Mouse (Mus musculus) neural tube, embryonic 13.5 days (tissue): Measurements from ENCODE around the gene Ascc2. TPM values are rescaled to one million over a fixed set of nuclear protein-coding genes. Genes with fewer than 3 reads are reported as not detected.

Experiments
- ATAC-seq: fragments of 200-750 bp; cut with Nextera tagmentation; 2 replicates; pipeline ENCODE4 v1.8.0; 2017; ENCODE audit warnings: low read depth, mild to moderate bottlenecking, moderate TSS enrichment, moderate library complexity
- H3K27ac ChIP-seq: fragments of 300-500 bp; sonication (generic); replicated peaks from 2 replicates; pipeline ENCODE4 v1.5.1; 2015; ENCODE audit warnings: moderate library complexity, mild to moderate bottlenecking, inconsistent platforms
- H3K27me3 ChIP-seq: fragments of 300-500 bp; sonication (generic); 2 replicates; pipeline ENCODE4 v1.6.1; 2015; ENCODE audit warnings: mild to moderate bottlenecking, inconsistent platforms
- H3K36me3 ChIP-seq: fragments of 300-500 bp; sonication (generic); 2 replicates; pipeline ENCODE4 v1.6.1; 2015; ENCODE audit warnings: mild to moderate bottlenecking, inconsistent platforms
- H3K4me1 ChIP-seq: fragments of 300-500 bp; sonication (generic); replicated peaks from 2 replicates; pipeline ENCODE4 v1.6.1; 2015; ENCODE audit warnings: inconsistent platforms
- H3K4me2 ChIP-seq: fragments of 300-500 bp; sonication (generic); 2 replicates; pipeline ENCODE4 v1.6.1; 2015; ENCODE audit warnings: inconsistent platforms, mild to moderate bottlenecking, moderate library complexity
- H3K4me3 ChIP-seq: fragments of 300-500 bp; sonication (generic); 2 replicates; pipeline ENCODE4 v1.5.1; 2015; ENCODE audit warnings: mild to moderate bottlenecking, inconsistent platforms
- H3K9ac ChIP-seq: fragments of 300-500 bp; sonication (generic); 2 replicates; pipeline ENCODE4 v1.6.1; 2015; ENCODE audit warnings: moderate library complexity, mild to moderate bottlenecking, inconsistent platforms
- H3K9me3 ChIP-seq: fragments of 300-500 bp; sonication (generic); 2 replicates; pipeline ENCODE4 v1.6.1; 2016; ENCODE audit warnings: inconsistent platforms
- WGBS: fragments of 180-500 bp; shearing (Covaris S2); methylation state at CpG from one replicate; pipeline ENCODE4 v1.1.7; 2015; 5-methylcytosine and 5-hydroxymethylcytosine counted together
- polyA plus RNA-seq: library from polyadenylated mRNA; unstranded; fragments of >200 nt; fragmentation: Nextera tagmentation; extraction: Ambion mirVana; gene quantifications from 2 replicates; pipeline ENCODE4 v1.2.1, GENCODE M21; 2015

The Ascc2 gene
- polyA plus RNA-seq, 1 experiment from 2014 or later, result 22.3 TPM

GRCm38 (mm10) chr11:4712822-4713221 lies 75.3 kb downstream of the Ascc2 start:
- Histone ChIP-seq H3K9me3 (no peaks in the 10 kb centered on the region), H3K4me3 (no peak overlapping the region), H3K27me3 (no peaks in the 10 kb centered on the region), H3K36me3 (no peaks in the 10 kb centered on the region), H3K27ac (no peak overlapping the region), H3K9ac (no peak overlapping the region), H3K4me1 (no peaks in the 10 kb centered on the region), H3K4me2 (no peak overlapping the region)
- ATAC-seq, result no peak

DNA sequence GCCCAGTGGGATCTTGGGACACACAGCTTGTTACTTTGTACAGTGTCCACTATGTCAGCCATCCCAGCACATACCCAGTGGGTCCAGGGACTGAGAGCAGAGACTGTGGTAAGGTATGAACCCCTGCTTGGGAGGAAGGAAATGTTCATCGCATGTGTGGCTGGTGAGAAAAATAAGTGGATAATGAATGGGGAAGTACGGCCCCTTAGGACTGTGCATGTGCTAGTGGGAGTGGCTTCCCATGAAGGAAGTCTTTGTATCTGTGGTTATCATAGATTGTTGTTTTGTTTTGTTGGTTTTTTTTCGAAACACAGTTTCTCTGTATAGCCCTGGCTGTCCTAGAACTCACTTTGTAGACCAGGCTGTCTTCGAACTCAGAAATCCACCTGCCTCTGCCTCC lies 77.2 kb downstream of the Ascc2 start:
- Histone ChIP-seq H3K9ac (no peak overlapping the region), H3K4me1 (no peaks in the 10 kb centered on the region), H3K27ac (no peak overlapping the region), H3K4me3 (no peak overlapping the region), H3K4me2 (no peak overlapping the region), H3K9me3 (no peaks in the 10 kb centered on the region), H3K27me3 (no peaks in the 10 kb centered on the region), H3K36me3 (no peaks in the 10 kb centered on the region)
- WGBS, result 87% methylated on average over 4 of the region's 4 CpGs
- no peak for ATAC-seq

DNA sequence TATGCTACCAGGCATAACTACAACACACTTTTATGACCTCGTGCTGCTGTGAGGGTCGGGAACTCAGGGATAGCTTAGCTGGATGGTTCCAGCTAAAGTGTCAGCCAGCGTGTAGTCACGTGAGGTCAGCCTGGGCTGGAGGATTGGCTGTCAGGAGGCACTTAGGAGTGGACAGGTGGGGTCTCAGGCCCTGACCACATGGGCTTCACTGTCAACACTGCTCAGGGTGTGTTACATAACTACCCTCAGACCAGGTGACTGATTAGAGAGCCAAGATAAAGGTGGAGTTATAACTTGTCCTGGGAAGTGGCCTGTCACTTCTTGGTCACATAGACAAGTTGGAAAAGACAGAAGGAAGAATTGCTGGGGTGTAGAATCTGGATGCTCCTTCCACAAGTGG lies 78.0 kb downstream of the Ascc2 start:
- no peak overlapping the region for H3K4me2 ChIP-seq
- H3K27me3 ChIP-seq, result no peaks in the 10 kb centered on the region
- H3K9me3 ChIP-seq, result no peaks in the 10 kb centered on the region
- H3K36me3 ChIP-seq, result no peaks in the 10 kb centered on the region
- no peak overlapping the region for H3K4me3 ChIP-seq
- WGBS, result 87% methylated on average over 4 of the region's 4 CpGs
- H3K27ac ChIP-seq, result no peak overlapping the region
- no peak overlapping the region for H3K9ac ChIP-seq
- peaks cover 7% of the 10 kb centered on the region for H3K4me1 ChIP-seq
- ATAC-seq, result no peak

DNA sequence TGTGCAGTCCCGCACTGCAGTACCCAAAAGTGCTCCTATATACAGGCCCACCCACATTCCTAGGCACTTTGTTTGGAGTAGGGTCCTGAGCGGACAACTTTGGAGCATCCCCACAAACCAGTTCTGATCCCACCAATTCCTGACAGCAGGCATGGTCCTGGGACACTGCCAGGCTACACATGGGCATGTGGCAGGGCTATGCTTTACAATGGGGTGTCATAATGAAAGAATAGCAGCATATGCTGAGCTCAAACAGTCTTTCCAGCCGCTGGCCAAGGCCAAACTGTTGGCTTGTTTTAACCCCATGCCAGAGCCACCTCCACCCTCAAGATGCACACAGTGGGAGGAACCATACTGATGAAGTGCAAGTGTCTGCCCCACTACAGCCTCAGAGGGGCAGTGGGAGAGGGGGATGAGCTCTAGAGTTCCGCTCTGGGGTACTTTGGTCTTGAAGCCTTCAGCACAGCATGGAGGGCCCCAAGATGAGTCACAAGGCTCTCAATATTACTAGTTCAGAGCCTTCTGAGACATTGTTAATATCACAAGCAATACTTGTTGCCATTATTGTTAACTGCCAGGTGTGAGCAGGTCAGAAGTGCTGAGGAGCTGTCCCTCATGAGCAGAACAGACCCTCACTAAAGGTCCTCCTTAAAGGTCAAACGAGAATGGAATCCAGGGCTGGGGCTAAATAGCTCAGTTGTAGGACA lies 79.1 kb downstream of the Ascc2 start:
- Histone ChIP-seq H3K27me3 (no peaks in the 10 kb centered on the region), H3K27ac (no peak overlapping the region), H3K9me3 (no peaks in the 10 kb centered on the region), H3K9ac (no peak overlapping the region), H3K36me3 (no peaks in the 10 kb centered on the region), H3K4me2 (no peak overlapping the region), H3K4me3 (no peak overlapping the region), H3K4me1 (peaks cover 18% of the 10 kb centered on the region)
- no peak for ATAC-seq
- 88% methylated on average over 5 of the region's 5 CpGs for WGBS

GRCm38 (mm10) chr11:4718548-4718947 lies 81.0 kb downstream of the Ascc2 start:
- WGBS, result 81% methylated on average over 5 of the region's 5 CpGs
- Histone ChIP-seq H3K4me3 (no peak overlapping the region), H3K9me3 (no peaks in the 10 kb centered on the region), H3K9ac (peak overlapping the region; percentile 8; the same call in 1 of the 2 replicates), H3K36me3 (peaks cover 12% of the 10 kb centered on the region), H3K4me2 (no peak overlapping the region), H3K27ac (no peak overlapping the region), H3K4me1 (peaks cover 20% of the 10 kb centered on the region), H3K27me3 (no peaks in the 10 kb centered on the region)
- ATAC-seq, result no peak

- H3K4me2 ChIP-seq, result no peak overlapping the region
- peaks cover 20% of the 10 kb centered on the region for H3K4me1 ChIP-seq
- ATAC-seq, result 0 out of 2 replicates have a peak, but pooled peaks have one; percentile 17
- H3K27ac ChIP-seq, result no peak overlapping the region
- H3K27me3 ChIP-seq, result no peaks in the 10 kb centered on the region
- H3K9me3 ChIP-seq, result no peaks in the 10 kb centered on the region
- H3K36me3 ChIP-seq, result peaks cover 25% of the 10 kb centered on the region
- 89% methylated on average over 9 of the region's 9 CpGs for WGBS
- H3K9ac ChIP-seq, result no peak overlapping the region
- no peak overlapping the region for H3K4me3 ChIP-seq
Observed at GRCm38 (mm10) chr11:4719961-4720360, 82.4 kb downstream of the Ascc2 start.

DNA sequence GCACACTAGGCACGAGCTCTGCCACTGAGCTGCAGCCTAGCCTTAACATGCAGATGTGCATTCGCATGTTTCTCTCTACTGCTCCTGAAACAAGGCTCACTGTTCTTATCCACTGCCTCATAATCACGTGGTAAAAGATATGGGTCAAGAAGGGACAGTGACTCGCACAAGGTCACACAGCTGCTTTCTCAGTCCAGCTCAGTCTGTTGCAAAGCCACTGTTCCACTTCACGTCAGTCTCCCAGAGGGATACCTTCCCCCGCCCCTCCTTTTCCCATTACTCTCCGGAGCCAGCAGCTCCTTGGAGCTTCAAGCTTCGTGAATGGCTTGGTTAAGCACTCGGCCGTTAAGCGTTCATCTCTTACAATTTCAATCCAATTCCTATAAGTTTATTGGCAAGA lies 82.8 kb downstream of the Ascc2 start:
- ATAC-seq, result 0 out of 2 replicates have a peak, but pooled peaks have one; percentile 24
- Histone ChIP-seq H3K9ac (no peak overlapping the region), H3K9me3 (no peaks in the 10 kb centered on the region), H3K27ac (no peak overlapping the region), H3K4me1 (peaks cover 20% of the 10 kb centered on the region), H3K4me3 (no peak overlapping the region), H3K27me3 (no peaks in the 10 kb centered on the region), H3K36me3 (peaks cover 29% of the 10 kb centered on the region), H3K4me2 (no peak overlapping the region)
- WGBS, result 53% methylated on average over 11 of the region's 11 CpGs

- Histone ChIP-seq H3K4me2 (no peak overlapping the region), H3K4me3 (no peak overlapping the region), H3K4me1 (peaks cover 20% of the 10 kb centered on the region), H3K27me3 (no peaks in the 10 kb centered on the region), H3K27ac (peak overlapping the region; percentile 34; the same call in 1 of the 2 replicates), H3K9ac (no peak overlapping the region), H3K36me3 (peaks cover 36% of the 10 kb centered on the region), H3K9me3 (no peaks in the 10 kb centered on the region)
- WGBS, result 40% methylated on average over 7 of the region's 7 CpGs
- ATAC-seq, result no peak
Observed at GRCm38 (mm10) chr11:4720900-4721580, 83.5 kb downstream of the Ascc2 start.

DNA sequence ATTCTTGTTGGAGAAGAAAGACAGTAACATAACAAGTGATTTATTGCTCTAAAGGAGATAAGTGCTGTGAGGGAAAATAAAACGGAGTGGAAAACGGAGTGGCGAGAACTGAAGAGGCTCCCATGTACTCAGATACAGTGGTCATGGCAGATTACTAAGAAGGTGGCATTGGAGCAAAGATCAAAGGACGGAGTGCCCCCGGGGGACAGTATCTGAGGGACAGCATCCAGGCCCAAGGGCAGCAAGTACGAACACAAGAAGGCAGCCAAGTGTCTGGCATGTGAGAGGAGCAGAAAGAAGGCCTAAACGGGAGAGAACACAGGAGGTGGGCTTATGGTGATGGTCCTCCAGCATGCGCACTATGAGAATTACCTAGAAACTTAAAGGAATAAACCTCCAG lies 84.2 kb downstream of the Ascc2 start:
- WGBS, result 61% methylated on average over 8 of the region's 8 CpGs
- Histone ChIP-seq H3K4me2 (no peak overlapping the region), H3K4me3 (no peak overlapping the region), H3K27ac (no peak overlapping the region), H3K9ac (no peak overlapping the region), H3K9me3 (no peaks in the 10 kb centered on the region), H3K27me3 (no peaks in the 10 kb centered on the region), H3K36me3 (peaks cover 41% of the 10 kb centered on the region), H3K4me1 (peaks cover 20% of the 10 kb centered on the region)
- ATAC-seq, result no peak

- Histone ChIP-seq H3K27ac (peak overlapping the region; percentile 47; the same call in 1 of the 2 replicates), H3K4me3 (no peak overlapping the region), H3K9ac (no peak overlapping the region), H3K27me3 (no peaks in the 10 kb centered on the region), H3K9me3 (no peaks in the 10 kb centered on the region), H3K36me3 (peaks cover 28% of the 10 kb centered on the region), H3K4me2 (no peak overlapping the region), H3K4me1 (peaks cover 11% of the 10 kb centered on the region)
- ATAC-seq, result 0 out of 2 replicates have a peak, but pooled peaks have one; percentile 21
- 44% methylated on average over 12 of the region's 12 CpGs for WGBS
Observed at GRCm38 (mm10) chr11:4729603-4730002, 92.1 kb downstream of the Ascc2 start.

DNA sequence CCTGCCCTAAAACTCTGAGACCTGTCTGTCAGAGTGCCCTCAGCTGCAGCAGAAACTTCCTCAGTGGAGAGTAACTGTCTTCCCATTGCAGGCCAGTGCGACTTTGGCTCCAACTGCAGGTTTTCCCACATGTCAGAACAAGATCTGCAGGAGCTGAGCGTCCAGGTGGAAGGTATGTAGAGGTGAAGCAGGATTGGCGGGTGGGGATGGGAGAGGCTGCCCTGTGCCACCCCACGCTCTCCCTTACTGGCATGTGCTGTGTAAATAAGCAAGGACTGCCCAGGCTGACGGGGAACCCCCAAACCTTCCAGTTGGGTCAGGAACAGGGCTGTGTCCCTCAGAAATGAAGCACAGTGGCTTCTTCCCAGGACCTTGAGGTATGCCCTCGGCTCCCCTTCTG lies 92.5 kb downstream of the Ascc2 start:
- no peaks in the 10 kb centered on the region for H3K27me3 ChIP-seq
- no peak overlapping the region for H3K4me3 ChIP-seq
- 87% methylated on average over 6 of the region's 6 CpGs for WGBS

GRCm38 (mm10) chr11:4730913-4731312 lies 93.4 kb downstream of the Ascc2 start:
- ATAC-seq, result no peak
- WGBS, result 77% methylated on average over 5 of the region's 5 CpGs
- H3K4me1 ChIP-seq, result peaks cover 24% of the 10 kb centered on the region

More for the DNA sequence above, 92.5 kb downstream of the Ascc2 start:
- Histone ChIP-seq H3K4me1 (peaks cover 16% of the 10 kb centered on the region), H3K36me3 (peaks cover 24% of the 10 kb centered on the region), H3K27ac (no peak overlapping the region), H3K9ac (no peak overlapping the region), H3K9me3 (no peaks in the 10 kb centered on the region), H3K4me2 (no peak overlapping the region)
- no peak for ATAC-seq

More at GRCm38 (mm10) chr11:4730913-4731312, 93.4 kb downstream of the Ascc2 start:
- Histone ChIP-seq H3K27me3 (no peaks in the 10 kb centered on the region), H3K9me3 (no peaks in the 10 kb centered on the region), H3K4me3 (no peak overlapping the region), H3K27ac (no peak overlapping the region), H3K9ac (no peak overlapping the region), H3K36me3 (peaks cover 16% of the 10 kb centered on the region; the same call in 1 of the 2 replicates), H3K4me2 (no peak overlapping the region)
